Mouse (Mus musculus) forebrain, embryonic 11.5 days (tissue): ENCODE results near the gene Prdm11. TPM values are rescaled to one million over a fixed set of nuclear protein-coding genes. Genes with fewer than 3 reads are reported as not detected.

Experiments
- ATAC-seq: fragments of 200-750 bp; cut with Nextera tagmentation; replicated peaks from 2 replicates; pipeline ENCODE4 v1.8.0; 2017; ENCODE audit warnings: moderate TSS enrichment; ENCODE audit not compliant: low FRiP score
- DNase-seq: peaks from one replicate; pipeline ENCODE4 v3.0.0-alpha.2; 2017; ENCODE audit warnings: low spot score
- H3K27ac ChIP-seq: fragments of 300-500 bp; sonication (generic); 2 replicates; pipeline ENCODE4 v1.5.1; 2014; ENCODE audit warnings: low read depth, low read length
- H3K27me3 ChIP-seq: fragments of 300-500 bp; sonication (generic); 2 replicates; pipeline ENCODE4 v1.6.1; 2014; ENCODE audit warnings: mild to moderate bottlenecking, low read length, mixed read lengths; ENCODE audit not compliant: control insufficient read depth, insufficient read depth
- H3K36me3 ChIP-seq: fragments of 300-500 bp; sonication (generic); 2 replicates; pipeline ENCODE4 v1.6.1; 2014; ENCODE audit warnings: mild to moderate bottlenecking, low read length, moderate library complexity, mixed read lengths; ENCODE audit not compliant: control insufficient read depth, insufficient read depth
- H3K4me1 ChIP-seq: fragments of 300-500 bp; sonication (generic); replicated peaks from 2 replicates; pipeline ENCODE4 v1.6.1; 2014; ENCODE audit warnings: low read length, mixed read lengths; ENCODE audit not compliant: control insufficient read depth, insufficient read depth
- H3K4me2 ChIP-seq: fragments of 300-500 bp; sonication (generic); 2 replicates; pipeline ENCODE4 v1.6.1; 2014; ENCODE audit warnings: low read depth, mild to moderate bottlenecking, low read length, moderate library complexity, mixed read lengths; ENCODE audit not compliant: severe bottlenecking
- H3K4me3 ChIP-seq: fragments of 300-500 bp; sonication (generic); 2 replicates; pipeline ENCODE4 v1.5.1; 2014; ENCODE audit warnings: low read depth, low read length
- H3K9ac ChIP-seq: fragments of 300-500 bp; sonication (generic); 2 replicates; pipeline ENCODE4 v1.6.1; 2014; ENCODE audit warnings: low read length
- H3K9me3 ChIP-seq: fragments of 300-500 bp; sonication (generic); 2 replicates; pipeline ENCODE4 v1.6.1; 2016; ENCODE audit warnings: low read length, mixed read lengths; ENCODE audit not compliant: control insufficient read depth
- WGBS: fragments of 180-500 bp; shearing (Covaris S2); extraction: QIAGEN DNeasy Blood & Tissue Kit; methylation state at CpG from one replicate; pipeline ENCODE4 v1.1.7; 2014; 5-methylcytosine and 5-hydroxymethylcytosine counted together
- polyA plus RNA-seq: library from polyadenylated mRNA; unstranded; fragments of >200 nt; fragmentation: Nextera tagmentation; extraction: Ambion mirVana; gene quantifications from 2 replicates; pipeline ENCODE4 v1.2.1, GENCODE M21; 2014

The Prdm11 gene
- polyA plus RNA-seq, 1 experiment from 2014 or later, result 1.8 TPM

GRCm38 (mm10) chr2:92964345-92964744 is 81.6 kb downstream of the Prdm11 start:
- Histone ChIP-seq H3K27me3 (no peaks in the 10 kb centered on the region), H3K4me1 (no peaks in the 10 kb centered on the region), H3K36me3 (no peaks in the 10 kb centered on the region), H3K4me3 (no peak overlapping the region), H3K9me3 (no peaks in the 10 kb centered on the region), H3K9ac (no peak overlapping the region), H3K4me2 (no peak overlapping the region), H3K27ac (no peak overlapping the region)
- WGBS, result 83% methylated on average over 1 of the region's 1 CpGs
- ATAC-seq (no peak), DNase-seq (no peak)

DNA sequence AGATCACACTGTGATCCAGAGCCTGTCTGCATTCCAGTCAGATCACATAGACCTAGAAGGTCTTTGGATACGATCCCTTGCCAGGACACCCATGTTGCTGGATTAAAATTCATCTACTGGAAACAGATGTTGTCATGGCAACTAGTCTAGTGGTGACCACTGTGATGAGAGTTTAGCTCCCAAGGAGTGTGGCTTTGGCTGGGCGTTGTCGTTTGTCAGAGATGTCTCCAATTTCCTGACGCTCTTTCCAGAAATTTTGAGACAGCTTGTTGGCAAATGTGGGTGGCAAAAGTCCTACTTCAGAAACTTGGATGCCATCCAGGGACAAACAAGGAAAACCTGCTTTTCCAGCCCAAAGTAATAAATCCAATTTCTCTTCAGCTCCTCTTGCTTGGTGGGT is 87.3 kb downstream of the Prdm11 start:
- DNase-seq, result no peak
- no peaks in the 10 kb centered on the region for H3K9me3 ChIP-seq
- H3K27ac ChIP-seq, result no peak overlapping the region
- no peaks in the 10 kb centered on the region for H3K27me3 ChIP-seq
- H3K4me1 ChIP-seq, result no peaks in the 10 kb centered on the region
- no peak overlapping the region for H3K4me3 ChIP-seq
- 87% methylated on average over 4 of the region's 4 CpGs for WGBS
- H3K4me2 ChIP-seq, result no peak overlapping the region
- H3K36me3 ChIP-seq, result no peaks in the 10 kb centered on the region
- no peak for ATAC-seq
- no peak overlapping the region for H3K9ac ChIP-seq

- no peak for DNase-seq
- Histone ChIP-seq H3K4me3 (no peak overlapping the region), H3K27me3 (no peaks in the 10 kb centered on the region), H3K9ac (no peak overlapping the region), H3K4me2 (no peak overlapping the region), H3K9me3 (no peaks in the 10 kb centered on the region), H3K27ac (no peak overlapping the region), H3K36me3 (no peaks in the 10 kb centered on the region), H3K4me1 (no peaks in the 10 kb centered on the region)
- no peak for ATAC-seq
- WGBS, result 89% methylated on average over 2 of the region's 2 CpGs
Measured at GRCm38 (mm10) chr2:92956943-92957342, 89.0 kb downstream of the Prdm11 start.

DNA sequence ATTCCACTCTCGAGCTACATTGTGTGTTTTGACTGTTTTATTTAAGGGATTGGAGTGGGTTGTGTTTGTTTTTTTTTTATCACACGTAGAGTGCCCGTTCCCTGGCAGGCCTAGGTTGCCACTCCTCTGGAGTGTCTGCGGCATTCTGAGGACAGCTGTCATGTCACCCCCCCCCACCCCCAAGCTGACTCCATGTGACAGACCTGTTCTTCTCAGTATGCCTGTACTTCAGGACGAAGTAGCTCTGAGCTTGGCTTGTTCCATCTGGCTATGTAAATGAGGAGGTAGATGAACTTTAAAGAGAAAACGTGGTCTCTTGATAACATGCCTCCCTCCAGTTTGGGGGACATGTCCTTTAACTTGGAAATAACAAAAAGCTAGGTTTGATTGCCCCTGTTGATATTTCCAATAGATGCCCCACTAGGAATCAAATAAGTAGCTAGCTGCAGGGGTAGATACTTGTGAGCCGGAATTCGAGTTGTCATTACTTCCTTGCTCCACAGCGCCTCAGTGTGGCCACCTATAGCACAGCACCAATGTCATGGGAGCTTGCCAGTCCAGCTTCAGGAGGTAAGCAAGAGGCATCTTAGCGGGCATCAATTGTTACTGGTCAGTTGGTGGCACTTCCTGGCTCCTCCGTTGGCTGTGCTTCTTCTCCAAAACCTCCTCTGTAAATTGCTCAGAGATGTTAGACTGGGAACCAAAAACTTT is 91.4 kb downstream of the Prdm11 start:
- no peak overlapping the region for H3K4me2 ChIP-seq
- H3K9me3 ChIP-seq, result no peaks in the 10 kb centered on the region
- 44% methylated on average over 11 of the region's 11 CpGs for WGBS
- H3K4me3 ChIP-seq, result no peak overlapping the region
- no peaks in the 10 kb centered on the region for H3K27me3 ChIP-seq
- ATAC-seq (no peak), DNase-seq (peak; percentile 83)
- no peak overlapping the region for H3K27ac ChIP-seq
- no peaks in the 10 kb centered on the region for H3K36me3 ChIP-seq
- H3K4me1 ChIP-seq, result no peaks in the 10 kb centered on the region
- H3K9ac ChIP-seq, result no peak overlapping the region

DNA sequence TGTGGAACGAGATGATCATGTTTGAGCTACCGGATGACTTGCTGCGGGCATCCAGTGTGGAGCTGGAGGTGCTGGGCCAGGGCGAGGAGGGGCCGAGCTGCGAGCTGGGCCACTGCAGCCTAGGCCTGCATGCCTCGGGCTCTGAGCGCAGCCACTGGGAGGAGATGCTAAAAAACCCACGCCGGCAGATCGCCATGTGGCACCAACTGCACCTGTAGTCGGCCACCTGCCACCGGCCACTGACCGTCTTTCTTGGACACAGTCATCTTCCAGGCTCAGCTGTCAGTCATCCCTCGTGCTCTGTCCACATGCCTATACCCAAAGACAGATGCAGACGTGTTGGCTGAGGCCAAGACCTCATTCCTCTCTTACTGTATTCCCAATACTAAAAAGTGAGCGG is 92.5 kb downstream of the Prdm11 start:
- H3K27ac ChIP-seq, result no peak overlapping the region
- WGBS, result 93% methylated on average over 17 of the region's 17 CpGs

DNA sequence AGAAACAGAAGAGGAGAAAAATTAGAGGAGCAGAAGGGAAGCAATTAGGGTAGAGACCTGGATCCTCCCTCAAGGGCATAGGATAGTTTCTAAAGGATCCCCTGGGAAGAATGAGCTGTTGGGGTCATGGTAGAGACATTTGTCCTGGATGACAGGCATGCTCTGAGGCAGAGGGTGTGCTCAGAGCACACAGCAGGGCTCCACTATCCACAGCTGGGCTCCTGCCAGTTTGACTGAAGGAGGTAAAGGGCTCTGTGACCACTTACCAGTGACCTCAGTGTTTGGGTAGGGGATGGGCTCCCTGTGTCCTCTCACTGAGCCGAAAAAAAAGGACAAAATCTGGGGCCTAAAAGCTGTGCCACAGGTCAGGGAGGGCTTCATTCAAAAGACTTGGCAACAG is 96.4 kb downstream of the Prdm11 start:
- DNase-seq (no peak), ATAC-seq (no peak)
- no peaks in the 10 kb centered on the region for H3K27me3 ChIP-seq
- no peaks in the 10 kb centered on the region for H3K36me3 ChIP-seq
- no peak overlapping the region for H3K27ac ChIP-seq
- H3K4me1 ChIP-seq, result no peaks in the 10 kb centered on the region
- H3K9ac ChIP-seq, result no peak overlapping the region
- WGBS, result 50% methylated on average over 1 of the region's 1 CpGs
- no peak overlapping the region for H3K4me3 ChIP-seq
- H3K4me2 ChIP-seq, result no peak overlapping the region
- H3K9me3 ChIP-seq, result no peaks in the 10 kb centered on the region

More for the DNA sequence above, 92.5 kb downstream of the Prdm11 start:
- no peaks in the 10 kb centered on the region for H3K36me3 ChIP-seq
- no peak overlapping the region for H3K4me3 ChIP-seq
- no peak overlapping the region for H3K9ac ChIP-seq
- no peak overlapping the region for H3K4me2 ChIP-seq
- H3K27me3 ChIP-seq, result no peaks in the 10 kb centered on the region
- no peak for DNase-seq
- H3K9me3 ChIP-seq, result no peaks in the 10 kb centered on the region
- no peak for ATAC-seq
- no peaks in the 10 kb centered on the region for H3K4me1 ChIP-seq

DNA sequence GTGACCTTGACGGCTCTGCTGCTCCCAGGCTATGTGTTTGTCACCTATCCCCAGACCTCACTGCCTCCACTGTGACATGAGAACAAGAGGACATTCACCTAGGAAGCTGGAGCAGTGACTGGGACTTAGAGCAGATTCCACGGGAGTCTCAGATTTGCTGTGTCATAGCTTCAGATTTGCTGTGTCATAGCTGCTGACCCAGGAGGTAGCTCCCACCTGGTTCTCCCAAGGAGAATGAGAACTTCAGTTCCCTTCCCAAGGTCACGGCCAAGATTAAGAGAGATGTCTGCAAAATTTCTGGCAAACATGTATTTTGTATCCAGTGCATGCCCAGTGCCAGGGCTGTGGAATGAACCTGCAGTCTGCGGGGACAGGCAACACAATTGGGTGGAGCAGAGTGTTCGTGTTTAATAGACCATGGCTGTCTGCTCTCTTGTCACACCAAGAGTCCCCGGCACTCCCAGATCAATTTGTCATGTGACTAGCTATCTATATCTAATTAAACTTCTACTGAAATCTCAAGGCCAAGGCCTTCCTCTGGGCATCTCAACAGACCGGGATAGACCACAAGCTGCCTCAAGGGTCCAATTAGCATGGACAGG is 97.2 kb downstream of the Prdm11 start:
- Histone ChIP-seq H3K27ac (no peak overlapping the region), H3K4me1 (no peaks in the 10 kb centered on the region), H3K4me2 (no peak overlapping the region), H3K9me3 (no peaks in the 10 kb centered on the region), H3K36me3 (no peaks in the 10 kb centered on the region), H3K27me3 (no peaks in the 10 kb centered on the region), H3K9ac (no peak overlapping the region), H3K4me3 (no peak overlapping the region)
- DNase-seq, result no peak
- WGBS, result 64% methylated on average over 7 of the region's 7 CpGs
- ATAC-seq, result no peak

GRCm38 (mm10) chr2:92947981-92948698 is 97.8 kb downstream of the Prdm11 start:
- Histone ChIP-seq H3K36me3 (no peaks in the 10 kb centered on the region), H3K4me3 (no peak overlapping the region), H3K27ac (no peak overlapping the region), H3K9ac (no peak overlapping the region), H3K9me3 (no peaks in the 10 kb centered on the region), H3K4me1 (no peaks in the 10 kb centered on the region), H3K27me3 (no peaks in the 10 kb centered on the region), H3K4me2 (no peak overlapping the region)
- WGBS, result 15% methylated on average over 12 of the region's 12 CpGs
- ATAC-seq, result no peak
- no peak for DNase-seq
